Mouse (Mus musculus) adrenal gland, postnatal 4 days (tissue): ENCODE measurements around the gene 5031439G07Rik. TPM values are rescaled to one million over a fixed set of nuclear protein-coding genes. Genes with fewer than 3 reads are reported as not detected.

Experiments
- microRNA-seq: library from miRNA; unstranded; fragments of <30 nt; microRNA quantifications from one replicate; pipeline ENCODE4 v1.2.0, GENCODE M21; 2021
- total RNA-seq, 2 experiments: library from RNA; stranded (reverse); gene quantifications; 2 replicates each; pipeline ENCODE4 v1.2.3; 2021

Gene 5031439G07Rik
- total RNA-seq, 2 experiments from 2014 or later: 40.4 to 44.4 TPM

Small RNAs within 50 kb of the gene (microRNA-seq; reads per million reads assigned to microRNA genes)
- gene Mir1249: 119 reads per million, percentile 48 among the genes with 10 or more reads in this experiment

Other genes starting within 250 kb of the 5031439G07Rik start
- gene Phf21b, start 132.5 kb downstream of the 5031439G07Rik start, total RNA-seq: 1 to 10 TPM; 4.7 to 6.8 TPM
- under 1 TPM; 0.65 to 0.70 TPM for gene Gm29666, start 68.5 kb downstream of the 5031439G07Rik start, total RNA-seq
- 10 to 100 TPM; 32.6 to 38.2 TPM for gene Nup50, start 65.1 kb downstream of the 5031439G07Rik start, total RNA-seq
- not detected for gene Upk3a, start 28.6 kb upstream of the 5031439G07Rik start, total RNA-seq
- gene Fam118a, start 40.4 kb upstream of the 5031439G07Rik start, total RNA-seq: 10 to 100 TPM; 16.6 to 19.2 TPM
- gene Smc1b, start 143.4 kb upstream of the 5031439G07Rik start, total RNA-seq: under 1 TPM; 0.39 to 0.79 TPM
- not detected for gene Ribc2, start 143.5 kb upstream of the 5031439G07Rik start, total RNA-seq
- 10 to 100 TPM; 64.1 to 77.4 TPM for gene Fbln1, start 217.4 kb upstream of the 5031439G07Rik start, total RNA-seq